Mouse (Mus musculus) cerebellum, adult 8-10 months (tissue): ENCODE results near the gene Gm4312.
A peak's percentile ranks its signal among the peaks of the same experiment; 100 is the strongest.
"Not testable (repeated sequence)": the region's sequence is repeated elsewhere in the genome, so short reads cannot be mapped to it uniquely, and the experiment has no call there.

Experiments used
- DNase-seq: peaks from one replicate; pipeline ENCODE4 v3.0.0; 2022

The Gm4312 gene

GRCm38 (mm10) chr10:100382460-100382859 is at the start of gene Gm4312:
Gm4312 (minus strand) TSS chr10:100382560.
- DNase-seq = not testable (repeated sequence)

- DNase-seq = no peak
Measured at GRCm38 (mm10) chr10:100427592-100427991, 45.2 kb upstream of the Gm4312 start.

- no peak for DNase-seq
Measured at GRCm38 (mm10) chr10:100415566-100415965, 33.2 kb upstream of the Gm4312 start.

- not testable (repeated sequence) for DNase-seq
Measured at GRCm38 (mm10) chr10:100402301-100402700, 19.9 kb upstream of the Gm4312 start.

GRCm38 (mm10) chr10:100361038-100361437 is 21.3 kb downstream of the Gm4312 start, which contains the start of gene Gm4307:
Gm4307 (plus strand) TSS chr10:100361338.
- not testable (repeated sequence) for DNase-seq

- peak; percentile 1 for DNase-seq
Measured at GRCm38 (mm10) chr10:100356841-100357240, 25.5 kb downstream of the Gm4312 start.

GRCm38 (mm10) chr10:100350793-100351192 is 31.6 kb downstream of the Gm4312 start, which contains the start of gene Gm4305:
Gm4305 (plus strand) TSS chr10:100351093.
- not testable (repeated sequence) for DNase-seq

GRCm38 (mm10) chr10:100345672-100346071 is 36.7 kb downstream of the Gm4312 start, which contains the start of gene Gm4303:
Gm4303 (plus strand) TSS chr10:100345972.
- DNase-seq = not testable (repeated sequence)

GRCm38 (mm10) chr10:100340536-100340935 is 41.8 kb downstream of the Gm4312 start, which contains the start of gene Gm4302:
Gm4302 (plus strand) TSS chr10:100340836.
- DNase-seq = not testable (repeated sequence)

GRCm38 (mm10) chr10:100335376-100335775 is 47.0 kb downstream of the Gm4312 start, which contains the start of gene Gm4301:
Gm4301 (plus strand) TSS chr10:100335676.
- DNase-seq = not testable (repeated sequence)
